Mouse (Mus musculus) liver, embryonic 12.5 days (tissue): ENCODE measurements around the gene Oaz1. TPM values are rescaled to one million over a fixed set of nuclear protein-coding genes. Genes with fewer than 3 reads are reported as not detected.

Experiments used
- ATAC-seq: fragments of 200-750 bp; cut with Nextera tagmentation; 2 replicates; pipeline ENCODE4 v1.8.0; 2017; ENCODE audit warnings: moderate number of reproducible peaks, mild to moderate bottlenecking, moderate library complexity
- H3K27ac ChIP-seq: fragments of 300-500 bp; sonication (generic); 2 replicates; pipeline ENCODE4 v1.5.1; 2016; ENCODE audit warnings: mild to moderate bottlenecking
- H3K27me3 ChIP-seq: fragments of 300-500 bp; sonication (generic); replicated peaks from 2 replicates; pipeline ENCODE4 v1.6.1; 2016; ENCODE audit warnings: mild to moderate bottlenecking, moderate library complexity
- H3K36me3 ChIP-seq: fragments of 300-500 bp; sonication (generic); 2 replicates; pipeline ENCODE4 v1.6.1; 2016; ENCODE audit warnings: mild to moderate bottlenecking, moderate library complexity
- H3K4me1 ChIP-seq: fragments of 300-500 bp; sonication (generic); 2 replicates; pipeline ENCODE4 v1.6.1; 2016
- H3K4me2 ChIP-seq: fragments of 300-500 bp; sonication (generic); 2 replicates; pipeline ENCODE4 v1.6.1; 2016; ENCODE audit warnings: mild to moderate bottlenecking, moderate library complexity
- H3K4me3 ChIP-seq: fragments of 300-500 bp; sonication (generic); 2 replicates; pipeline ENCODE4 v1.5.1; 2016; ENCODE audit warnings: mild to moderate bottlenecking, moderate library complexity
- H3K9ac ChIP-seq: fragments of 300-500 bp; sonication (generic); 2 replicates; pipeline ENCODE4 v1.6.1; 2016; ENCODE audit warnings: mild to moderate bottlenecking, moderate library complexity
- H3K9me3 ChIP-seq: fragments of 300-500 bp; sonication (generic); replicated peaks from 2 replicates; pipeline ENCODE4 v1.6.1; 2016; ENCODE audit warnings: mild to moderate bottlenecking, moderate library complexity
- WGBS: fragments of 180-500 bp; shearing (Covaris S2); methylation state at CpG from one replicate; pipeline ENCODE4 v1.1.7; 2016; ENCODE audit not compliant: insufficient replicate concordance; 5-methylcytosine and 5-hydroxymethylcytosine counted together
- polyA plus RNA-seq: library from polyadenylated mRNA; unstranded; fragments of >200 nt; fragmentation: Nextera tagmentation; extraction: Ambion mirVana; gene quantifications from 2 replicates; pipeline ENCODE4 v1.2.1, GENCODE M21; 2016

Gene Oaz1
- polyA plus RNA-seq, 1 experiment from 2014 or later, result 1,635 TPM

DNA sequence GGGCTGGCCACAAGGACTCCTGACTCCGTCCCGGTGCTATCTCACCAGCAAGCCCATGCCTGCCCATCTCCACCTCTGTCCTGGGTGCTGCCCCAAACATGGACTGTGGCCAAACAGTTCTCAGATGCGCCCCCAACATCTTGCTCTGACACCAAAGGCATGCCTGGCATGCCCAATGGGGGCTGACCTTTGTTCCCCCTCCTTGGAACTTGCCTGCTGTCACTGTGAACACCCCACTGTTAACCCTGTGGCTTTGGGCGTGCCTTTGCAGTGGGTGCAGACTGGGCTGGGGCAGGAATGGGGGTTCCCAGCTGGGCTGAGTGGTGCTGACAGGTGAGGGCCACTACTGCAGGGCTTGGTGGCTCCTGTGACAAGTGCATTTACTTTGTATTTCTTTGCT lies 32.7 kb upstream of the Oaz1 start:
- Histone ChIP-seq H3K9ac (no peak overlapping the region), H3K27ac (0 out of 2 replicates have a peak overlapping the region, but pooled peaks have one; percentile 37), H3K36me3 (peaks cover 83% of the 10 kb centered on the region), H3K4me2 (no peak overlapping the region), H3K9me3 (no peaks in the 10 kb centered on the region), H3K4me1 (peaks cover 40% of the 10 kb centered on the region), H3K4me3 (no peak overlapping the region), H3K27me3 (no peaks in the 10 kb centered on the region)
- ATAC-seq, result no peak
- 76% methylated on average over 4 of the region's 4 CpGs for WGBS

DNA sequence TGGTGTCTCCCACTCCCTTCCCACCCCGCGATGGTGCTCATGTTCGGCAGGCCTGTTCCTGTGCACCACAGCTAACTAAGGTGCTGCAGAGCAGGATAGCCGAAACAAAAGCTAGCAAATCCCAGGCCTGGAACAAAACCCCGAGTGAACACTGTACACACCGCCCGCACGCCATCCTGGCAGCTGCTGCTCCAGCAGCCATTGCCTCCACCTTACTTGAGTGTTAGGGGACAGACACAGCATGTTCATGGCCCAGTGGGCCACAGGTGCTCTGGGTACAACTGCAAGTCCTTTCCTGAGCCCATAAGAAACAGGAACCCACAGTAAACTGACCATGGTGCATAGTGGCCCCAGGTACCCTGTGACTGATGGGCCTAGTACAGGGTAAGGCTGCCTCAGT lies 31.7 kb upstream of the Oaz1 start:
- H3K9me3 ChIP-seq, result no peaks in the 10 kb centered on the region
- peaks cover 47% of the 10 kb centered on the region for H3K4me1 ChIP-seq
- H3K36me3 ChIP-seq, result peaks cover 73% of the 10 kb centered on the region
- no peak overlapping the region for H3K9ac ChIP-seq
- no peaks in the 10 kb centered on the region for H3K27me3 ChIP-seq
- H3K4me3 ChIP-seq, result no peak overlapping the region
- no peak for ATAC-seq
- H3K27ac ChIP-seq, result peak overlapping the region; percentile 13
- H3K4me2 ChIP-seq, result no peak overlapping the region
- 88% methylated on average over 8 of the region's 8 CpGs for WGBS

GRCm38 (mm10) chr10:80796307-80796848 lies 30.1 kb upstream of the Oaz1 start:
- H3K4me3 ChIP-seq, result peak overlapping the region; percentile 87
- H3K36me3 ChIP-seq, result peaks cover 73% of the 10 kb centered on the region
- H3K9me3 ChIP-seq, result no peaks in the 10 kb centered on the region
- no peaks in the 10 kb centered on the region for H3K27me3 ChIP-seq
- peak overlapping the region; percentile 97; the same call in 1 of the 2 replicates for H3K27ac ChIP-seq
- H3K9ac ChIP-seq, result peak overlapping the region; percentile 93
- H3K4me2 ChIP-seq, result peak overlapping the region; percentile 83
- WGBS, result 85% methylated on average over 9 of the region's 9 CpGs
- H3K4me1 ChIP-seq, result peaks cover 57% of the 10 kb centered on the region
- ATAC-seq, result no peak

- WGBS, result 1% methylated on average over 59 of the region's 59 CpGs
- Histone ChIP-seq H3K4me2 (peak overlapping the region; percentile 83), H3K9me3 (no peaks in the 10 kb centered on the region), H3K27ac (peak overlapping the region; percentile 97), H3K36me3 (peaks cover 73% of the 10 kb centered on the region), H3K4me1 (peaks cover 46% of the 10 kb centered on the region), H3K9ac (peak overlapping the region; percentile 93), H3K4me3 (peak overlapping the region; percentile 87), H3K27me3 (no peaks in the 10 kb centered on the region)
- ATAC-seq, result peak; percentile 59
Measured at GRCm38 (mm10) chr10:80797186-80798149, 29.0 kb upstream of the Oaz1 start.

- Histone ChIP-seq H3K27me3 (no peaks in the 10 kb centered on the region), H3K36me3 (peaks cover 73% of the 10 kb centered on the region), H3K4me3 (peak within 1 kb of the TSS; percentile 87), H3K4me2 (peak within 1 kb of the TSS; percentile 83), H3K9ac (peak within 1 kb of the TSS; percentile 93), H3K4me1 (peaks cover 45% of the 10 kb centered on the region), H3K9me3 (no peaks in the 10 kb centered on the region), H3K27ac (peak within 1 kb of the TSS; percentile 97)
- peak; percentile 91 for ATAC-seq
- 1% methylated on average over 104 of the region's 104 CpGs for WGBS
Measured at GRCm38 (mm10) chr10:80798150-80799006, 28.1 kb upstream of the Oaz1 start, which contains the start of the genes Sf3a2 and Plekhj1. Sf3a2 (plus strand) TSS chr10:80798198. Plekhj1 (minus strand) TSS chr10:80798626.

DNA sequence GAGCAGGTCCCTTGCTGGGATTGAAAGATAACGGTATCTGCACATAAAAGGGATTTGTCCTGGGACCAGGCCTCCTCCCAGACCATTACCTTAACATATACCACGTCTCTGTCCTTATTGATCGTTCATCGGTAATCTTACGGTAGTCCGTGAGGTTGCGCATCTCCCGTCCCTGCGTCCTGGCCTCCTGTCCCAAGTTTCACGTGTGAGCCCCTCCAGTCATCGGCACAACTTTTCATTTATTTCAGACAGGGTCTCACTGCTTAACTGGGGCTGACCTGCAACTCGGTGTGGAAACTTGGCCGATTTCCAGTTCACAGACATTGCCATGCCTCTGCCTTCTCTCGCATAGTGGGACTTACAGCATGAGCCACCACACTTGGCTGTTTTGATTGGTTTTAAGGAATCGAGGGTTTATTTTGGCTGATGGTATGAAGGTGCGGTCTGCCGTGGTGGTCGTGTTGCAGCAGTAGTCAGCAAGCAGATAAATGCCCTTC lies 27.3 kb upstream of the Oaz1 start:
- ATAC-seq, result no peak
- H3K36me3 ChIP-seq, result peaks cover 73% of the 10 kb centered on the region
- 1% methylated on average over 18 of the region's 18 CpGs for WGBS

DNA sequence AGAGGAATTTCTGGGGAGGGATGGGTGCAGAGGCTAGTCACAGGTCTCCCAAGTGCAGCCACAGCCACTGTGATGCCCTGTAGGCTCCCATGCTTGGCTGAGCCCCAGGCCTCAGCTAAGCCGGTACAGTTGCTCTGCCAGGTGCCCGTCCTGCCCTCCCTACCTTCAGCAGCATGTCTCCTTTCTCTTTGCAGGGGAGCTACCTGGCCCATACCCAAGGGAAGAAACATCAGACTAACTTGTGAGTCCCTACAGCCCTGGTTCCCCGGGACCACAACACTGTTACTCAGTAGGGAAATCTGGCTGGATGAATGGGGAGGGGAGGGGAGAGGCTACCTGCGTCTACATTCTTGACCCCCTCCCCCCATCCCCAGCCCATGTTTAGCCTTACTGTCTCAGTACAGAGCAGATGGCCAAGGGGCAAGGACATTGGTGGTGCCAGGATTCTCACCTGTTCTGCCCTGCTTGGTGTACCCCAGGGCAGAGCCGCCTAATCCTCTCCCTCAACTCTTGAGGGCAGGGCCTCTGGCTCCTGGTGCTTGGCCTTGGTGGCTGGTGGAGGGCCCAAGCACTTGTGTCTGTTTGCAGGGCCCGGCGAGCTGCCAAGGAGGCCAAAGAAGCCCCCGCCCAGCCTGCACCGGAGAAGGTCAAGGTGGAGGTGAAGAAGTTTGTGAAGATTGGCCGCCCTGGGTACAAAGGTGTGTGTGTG lies 24.1 kb upstream of the Oaz1 start:
- H3K36me3 ChIP-seq, result peaks cover 59% of the 10 kb centered on the region
- 83% methylated on average over 10 of the region's 10 CpGs for WGBS
- ATAC-seq, result no peak
- H3K9ac ChIP-seq, result no peak overlapping the region
- H3K27ac ChIP-seq, result peak overlapping the region; percentile 10; the same call in 1 of the 2 replicates
- no peak overlapping the region for H3K4me2 ChIP-seq
- no peaks in the 10 kb centered on the region for H3K9me3 ChIP-seq
- H3K4me3 ChIP-seq, result no peak overlapping the region
- H3K27me3 ChIP-seq, result peaks cover 13% of the 10 kb centered on the region
- H3K4me1 ChIP-seq, result peaks cover 56% of the 10 kb centered on the region

More for the DNA sequence above, 27.3 kb upstream of the Oaz1 start:
- Histone ChIP-seq H3K27me3 (no peaks in the 10 kb centered on the region), H3K4me3 (peak overlapping the region; percentile 87), H3K9me3 (no peaks in the 10 kb centered on the region), H3K4me1 (peaks cover 42% of the 10 kb centered on the region), H3K9ac (peak overlapping the region; percentile 93), H3K27ac (peak overlapping the region; percentile 97), H3K4me2 (peak overlapping the region; percentile 83)

- Histone ChIP-seq H3K4me3 (no peak overlapping the region), H3K9me3 (no peaks in the 10 kb centered on the region), H3K4me1 (peaks cover 61% of the 10 kb centered on the region), H3K9ac (no peak overlapping the region), H3K27me3 (peaks cover 19% of the 10 kb centered on the region), H3K4me2 (no peak overlapping the region), H3K27ac (no peak overlapping the region), H3K36me3 (peaks cover 59% of the 10 kb centered on the region)
- ATAC-seq, result no peak
- 72% methylated on average over 3 of the region's 3 CpGs for WGBS
Measured at GRCm38 (mm10) chr10:80802996-80803395, 23.5 kb upstream of the Oaz1 start.

DNA sequence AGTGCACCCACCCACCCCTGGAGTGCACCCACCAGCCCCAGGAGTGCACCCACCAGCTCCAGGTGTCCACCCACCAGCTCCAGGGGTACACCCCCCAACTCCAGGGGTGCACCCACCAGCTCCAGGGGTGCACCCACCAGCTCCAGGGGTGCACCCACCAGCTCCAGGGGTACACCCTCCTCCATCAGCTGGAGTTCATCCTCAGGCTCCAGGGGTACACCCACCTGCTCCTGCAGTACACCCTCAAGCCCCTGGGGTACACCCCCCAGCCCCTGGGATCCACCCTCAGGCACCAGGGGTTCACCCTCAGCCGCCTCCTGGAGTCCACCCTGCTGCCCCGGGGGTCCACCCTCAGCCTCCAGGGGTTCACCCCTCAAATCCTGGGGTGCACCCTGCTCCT lies 22.1 kb upstream of the Oaz1 start:
- 95% methylated on average over 2 of the region's 2 CpGs for WGBS
- Histone ChIP-seq H3K27me3 (peaks cover 33% of the 10 kb centered on the region), H3K4me1 (peaks cover 72% of the 10 kb centered on the region), H3K36me3 (peaks cover 59% of the 10 kb centered on the region), H3K27ac (no peak overlapping the region), H3K4me3 (no peak overlapping the region), H3K9me3 (no peaks in the 10 kb centered on the region), H3K4me2 (no peak overlapping the region), H3K9ac (no peak overlapping the region)
- no peak for ATAC-seq

- Histone ChIP-seq H3K4me2 (peak within 1 kb of the TSS; percentile 88; the same call in 1 of the 2 replicates), H3K4me1 (peaks cover 68% of the 10 kb centered on the region), H3K36me3 (peaks cover 57% of the 10 kb centered on the region), H3K27me3 (peaks cover 38% of the 10 kb centered on the region), H3K4me3 (no peak within 1 kb of the TSS), H3K27ac (peak within 1 kb of the TSS; percentile 26; the same call in 1 of the 2 replicates), H3K9me3 (no peaks in the 10 kb centered on the region), H3K9ac (no peak within 1 kb of the TSS)
- ATAC-seq, result no peak
- 66% methylated on average over 6 of the region's 6 CpGs for WGBS
Measured at GRCm38 (mm10) chr10:80804916-80805315, 21.5 kb upstream of the Oaz1 start, which contains the start of gene Amh. Amh (plus strand) TSS chr10:80805243.

DNA sequence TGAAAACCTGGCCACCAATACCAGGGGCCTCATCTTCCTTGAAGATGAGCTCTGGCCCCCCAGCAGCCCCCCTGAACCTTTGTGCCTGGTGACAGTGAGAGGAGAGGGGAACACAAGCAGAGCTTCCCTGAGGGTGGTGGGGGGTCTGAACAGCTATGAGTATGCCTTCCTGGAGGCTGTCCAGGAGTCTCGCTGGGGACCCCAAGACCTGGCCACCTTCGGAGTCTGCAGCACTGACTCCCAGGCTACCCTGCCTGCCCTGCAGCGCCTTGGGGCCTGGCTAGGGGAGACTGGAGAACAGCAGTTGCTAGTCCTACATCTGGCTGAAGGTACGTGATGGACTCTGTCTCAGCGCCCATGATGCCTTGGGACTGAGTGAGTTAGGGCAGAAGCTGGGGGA lies 21.1 kb upstream of the Oaz1 start:
- Histone ChIP-seq H3K4me1 (peaks cover 68% of the 10 kb centered on the region), H3K4me3 (no peak overlapping the region), H3K27ac (peak overlapping the region; percentile 26; the same call in 1 of the 2 replicates), H3K27me3 (peaks cover 43% of the 10 kb centered on the region), H3K9me3 (no peaks in the 10 kb centered on the region), H3K4me2 (no peak overlapping the region), H3K9ac (no peak overlapping the region), H3K36me3 (peaks cover 53% of the 10 kb centered on the region)
- WGBS, result 84% methylated on average over 5 of the region's 5 CpGs
- ATAC-seq, result 0 out of 2 replicates have a peak, but pooled peaks have one; percentile 3
